Mouse (Mus musculus) right cerebral cortex, postnatal 10 days (tissue): ENCODE results near the gene Aldh2.

Experiments used
- DNase-seq, 2 experiments: peaks; one replicate each; pipeline ENCODE4 v3.0.0; 2021; ENCODE audit warnings: low spot score in 2 of 2

The Aldh2 gene

DNA sequence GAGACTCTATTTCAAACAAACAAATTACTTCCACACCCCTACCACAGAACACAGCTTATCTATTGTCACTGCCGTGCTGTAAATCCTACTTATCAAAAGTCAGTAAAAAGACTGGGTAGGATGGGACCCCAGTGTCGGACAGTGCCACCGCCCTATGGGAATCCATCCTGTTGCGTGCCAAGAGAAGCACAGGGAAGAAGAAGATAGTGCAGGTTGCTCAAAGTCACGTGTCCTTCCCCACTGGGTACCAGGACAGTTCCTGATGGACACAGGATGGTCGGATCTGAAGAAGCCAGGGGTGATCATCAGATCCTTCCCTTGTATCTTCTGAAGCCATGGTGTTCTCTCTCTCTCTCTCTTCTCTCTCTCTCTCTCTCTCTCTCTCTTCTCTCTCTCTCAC lies 2.1 kb upstream of the Aldh2 start:
- no peak for DNase-seq

DNA sequence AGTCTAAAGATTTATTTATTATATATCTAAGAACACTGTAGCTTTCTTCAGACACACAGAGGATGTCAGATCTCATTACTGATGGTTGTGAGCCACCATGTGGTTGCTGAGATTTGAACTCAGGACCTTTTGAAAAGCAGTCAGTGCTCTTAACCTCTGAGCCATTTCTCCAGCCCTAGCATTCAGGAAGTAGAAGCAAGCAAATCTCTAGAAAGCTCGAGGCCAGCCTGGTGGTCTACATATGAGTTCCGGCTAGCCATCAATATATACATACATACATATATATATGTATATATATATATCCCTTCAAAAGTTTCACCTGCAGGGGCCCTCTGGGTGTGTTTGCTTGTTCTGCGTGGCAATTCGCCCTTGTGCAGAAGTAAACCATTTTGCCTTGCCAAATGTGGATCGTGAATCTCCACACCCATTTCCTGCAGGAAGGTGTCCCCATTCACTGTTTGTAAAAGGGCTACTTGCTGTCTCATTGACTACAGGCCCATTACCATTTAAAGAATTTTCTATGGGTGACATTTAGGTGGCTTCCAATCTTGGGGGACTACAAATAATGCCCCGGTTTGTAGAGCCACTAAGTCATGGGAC lies 1.2 kb upstream of the Aldh2 start:
- no peak for DNase-seq

GRCm38 (mm10) chr5:121592816-121593407 lies 712 bp downstream of the Aldh2 start:
- DNase-seq, result peak in 1 of 2 experiments; percentile 35

- no peak for DNase-seq
These were observed 1.4 kb downstream of the Aldh2 start for GRCm38 (mm10) chr5:121592064-121592815.

DNA sequence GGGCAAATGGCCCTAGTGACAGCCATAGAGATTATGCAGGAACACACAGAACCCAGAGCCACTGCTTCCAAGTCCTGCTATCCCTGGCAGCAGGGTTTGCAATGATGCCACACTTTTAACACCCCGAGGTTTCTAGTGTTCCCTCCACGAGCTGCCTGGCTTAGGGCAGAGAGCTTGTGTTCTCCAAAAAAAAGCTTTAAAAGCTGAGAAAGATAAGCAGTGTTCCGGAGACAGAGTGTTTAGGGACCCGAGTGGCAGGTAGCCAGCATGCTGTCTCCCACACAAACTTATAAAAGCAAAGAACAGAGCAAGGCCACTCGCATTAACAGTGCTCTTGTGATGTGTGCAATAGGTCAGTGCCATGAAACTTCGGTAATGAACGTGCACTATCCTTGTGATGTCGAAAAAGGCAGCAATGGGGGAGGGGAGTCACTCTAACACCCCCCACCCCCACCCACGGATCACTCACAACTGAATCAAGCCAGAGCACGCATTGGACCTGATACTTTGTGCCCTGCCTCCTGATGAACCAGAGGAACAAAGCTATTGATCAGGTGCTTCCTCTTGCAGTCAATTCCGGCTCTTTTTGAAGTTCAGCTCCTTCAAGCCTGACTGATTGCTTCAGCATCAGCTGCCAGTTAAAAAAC lies 2.1 kb downstream of the Aldh2 start:
- no peak for DNase-seq

GRCm38 (mm10) chr5:121589928-121590327 lies 3.7 kb downstream of the Aldh2 start:
- no peak for DNase-seq

DNA sequence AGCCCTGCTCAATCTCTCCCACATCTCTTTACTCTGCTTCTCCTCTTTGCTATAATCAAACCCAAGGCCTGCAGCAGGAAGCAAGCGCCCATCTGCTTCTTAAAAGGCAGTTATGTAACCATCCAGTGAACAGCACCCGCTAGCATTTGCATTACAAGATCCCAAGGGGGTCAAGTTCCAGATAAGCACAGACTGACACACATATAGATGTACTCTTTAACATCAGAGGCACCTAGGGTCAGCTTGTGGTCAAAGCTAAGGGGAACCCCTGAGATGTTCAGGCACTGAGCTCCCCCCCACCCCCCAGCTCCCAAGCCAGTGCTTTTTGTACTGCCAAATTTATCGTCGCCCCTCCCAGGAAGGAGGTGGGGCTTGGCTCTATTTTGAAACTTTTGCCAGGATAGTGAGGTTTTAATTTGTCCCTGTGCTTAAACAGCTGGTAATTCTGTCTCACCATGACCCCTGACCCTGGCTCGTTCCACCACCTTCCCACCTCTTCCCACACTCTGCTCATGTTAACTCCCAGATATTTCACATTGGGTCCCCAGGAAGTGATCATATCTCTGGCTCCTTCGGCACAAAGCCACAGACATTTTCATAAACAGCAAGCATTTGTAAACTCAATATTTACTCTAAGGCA lies 7.1 kb downstream of the Aldh2 start:
- DNase-seq, result peak; percentile 45 to 59

DNA sequence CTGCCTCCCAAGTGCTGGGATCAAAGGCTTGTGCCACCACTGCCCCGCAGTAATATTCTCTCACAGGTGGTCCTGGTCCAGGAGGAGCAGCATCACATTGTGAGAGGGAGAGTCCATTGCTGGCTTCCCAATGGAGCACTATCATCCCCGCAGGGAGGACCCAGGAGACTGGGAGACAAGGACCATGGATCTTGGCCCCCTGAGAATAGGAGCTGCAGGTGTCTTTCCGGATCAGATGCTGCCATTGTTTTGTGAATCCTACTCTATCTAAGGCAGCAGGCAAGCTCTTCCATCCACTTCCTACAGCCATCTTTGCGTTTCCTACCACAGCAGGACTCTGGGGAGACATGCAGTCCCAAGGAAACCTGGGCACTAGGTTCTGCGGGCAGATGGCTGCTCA lies 7.9 kb downstream of the Aldh2 start:
- DNase-seq, result peak in 1 of 2 experiments; percentile 48

- DNase-seq, result no peak
These were observed 8.6 kb downstream of the Aldh2 start for GRCm38 (mm10) chr5:121585005-121585404.

DNA sequence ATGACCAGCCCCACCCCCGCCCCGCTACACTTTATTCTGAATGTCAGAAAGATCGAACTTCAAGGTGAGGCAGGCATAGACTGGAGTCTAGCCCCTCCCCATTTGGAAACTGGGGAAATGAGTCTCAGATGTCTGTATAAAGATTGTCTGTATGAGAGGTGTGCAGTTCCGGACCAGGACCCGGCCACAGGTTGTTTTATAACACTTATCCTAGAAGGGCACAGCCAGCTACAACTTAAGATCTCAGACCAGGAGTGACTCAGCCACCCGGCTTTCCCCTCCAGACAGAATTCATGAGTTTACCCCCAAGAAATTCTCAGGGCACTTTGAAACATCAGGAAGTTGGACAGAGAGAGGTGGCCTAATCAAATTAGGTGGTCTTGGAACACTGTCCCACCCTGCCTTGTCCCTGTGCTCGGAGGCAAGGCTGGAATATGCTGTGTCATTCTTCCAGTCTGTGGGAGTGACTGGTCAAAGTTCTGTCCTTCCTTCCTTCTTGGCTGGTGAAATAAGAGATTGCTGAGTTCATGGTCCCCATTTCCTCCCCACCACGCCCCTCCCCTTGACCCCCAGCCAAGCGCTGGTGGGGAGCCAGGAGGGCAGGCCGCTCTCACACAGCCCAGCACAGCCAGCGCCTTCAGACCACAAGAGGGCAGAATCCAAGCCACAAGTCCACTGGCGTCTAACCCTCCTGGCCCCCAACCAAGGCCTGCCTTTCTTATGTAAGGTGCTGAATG lies 9.7 kb downstream of the Aldh2 start:
- peak; percentile 80 to 85 for DNase-seq

DNA sequence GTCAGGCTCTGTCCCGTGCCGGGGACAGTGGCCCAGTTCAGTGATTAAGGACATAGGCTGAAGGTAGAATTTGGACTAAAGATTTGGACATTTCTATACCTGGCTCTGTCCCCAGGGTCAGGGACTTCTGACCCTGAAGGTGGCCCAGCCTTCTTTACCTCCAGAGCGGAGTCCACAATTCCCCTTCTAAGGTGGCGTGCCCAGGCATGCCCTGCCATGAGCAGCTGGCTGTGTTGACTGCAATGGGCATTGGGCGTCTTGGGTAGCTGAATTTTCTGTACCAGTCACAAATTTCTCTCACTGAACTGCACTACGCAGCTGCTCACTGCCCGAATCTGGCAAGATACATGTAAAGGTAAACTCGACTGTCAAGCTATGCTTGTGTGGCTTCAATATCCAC lies 11.7 kb downstream of the Aldh2 start:
- DNase-seq, result no peak

DNA sequence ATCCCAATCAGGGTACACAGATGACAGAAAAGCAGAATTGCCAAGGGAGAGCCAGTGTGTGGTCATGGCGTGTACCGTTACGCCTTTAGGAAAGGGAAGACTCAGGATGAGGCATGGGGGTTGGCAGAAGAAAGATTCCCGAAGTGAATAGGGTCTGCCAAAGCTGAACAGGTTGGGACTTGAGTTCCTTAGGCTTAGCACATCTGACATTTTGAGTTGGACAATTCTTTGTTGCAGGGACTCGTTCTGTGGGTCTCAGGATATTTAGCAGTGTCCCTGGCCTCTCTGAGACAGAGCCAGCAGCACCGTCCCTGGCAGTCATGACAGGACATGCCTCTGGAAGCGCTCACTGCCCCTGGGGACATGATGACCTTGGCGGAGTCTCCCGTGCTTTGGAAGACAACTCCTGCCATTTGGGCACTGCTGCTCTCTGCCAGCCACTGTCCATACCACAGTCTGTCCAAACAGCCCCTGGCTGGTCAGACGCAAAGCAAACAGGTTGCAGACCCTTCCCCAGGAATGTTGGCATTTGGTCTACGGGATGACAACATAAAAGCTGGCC lies 16.6 kb downstream of the Aldh2 start:
- DNase-seq, result no peak

GRCm38 (mm10) chr5:121575867-121576266 lies 17.8 kb downstream of the Aldh2 start:
- DNase-seq, result no peak

- DNase-seq, result no peak
These were observed 19.5 kb downstream of the Aldh2 start for GRCm38 (mm10) chr5:121574145-121574544.

GRCm38 (mm10) chr5:121570787-121571186 lies 22.8 kb downstream of the Aldh2 start:
- DNase-seq, result no peak

GRCm38 (mm10) chr5:121569881-121570420 lies 23.7 kb downstream of the Aldh2 start:
- no peak for DNase-seq

DNA sequence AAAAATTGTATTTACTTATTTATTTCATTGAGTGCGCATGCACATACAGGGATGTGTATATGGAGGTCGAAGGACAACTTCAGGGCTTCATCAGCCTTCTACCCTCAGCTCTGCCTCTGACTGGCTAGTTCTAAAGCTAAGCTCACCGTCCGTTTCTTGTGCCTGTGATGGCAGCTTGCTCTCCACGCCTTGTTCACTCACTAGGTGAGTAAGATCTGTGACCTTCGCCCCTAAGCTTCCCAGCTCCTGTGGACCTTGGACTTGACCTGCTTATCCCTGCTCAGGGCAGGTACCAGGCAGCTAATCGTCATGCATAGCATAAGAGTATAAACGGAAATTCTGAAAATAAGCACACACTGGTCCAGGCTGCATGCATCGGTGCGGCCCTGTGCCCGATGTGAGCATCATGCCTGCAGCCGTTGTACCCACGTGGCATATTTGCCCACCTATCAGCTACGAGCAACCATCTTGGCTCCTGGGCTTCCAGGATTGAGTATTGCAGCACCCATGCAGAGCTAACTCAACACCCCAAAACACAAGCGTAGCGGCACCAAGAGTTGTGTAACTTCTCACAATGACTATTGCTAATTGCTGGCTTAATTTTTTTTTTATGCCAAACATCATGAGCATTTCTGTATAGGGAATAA lies 27.5 kb downstream of the Aldh2 start:
- DNase-seq, result no peak

DNA sequence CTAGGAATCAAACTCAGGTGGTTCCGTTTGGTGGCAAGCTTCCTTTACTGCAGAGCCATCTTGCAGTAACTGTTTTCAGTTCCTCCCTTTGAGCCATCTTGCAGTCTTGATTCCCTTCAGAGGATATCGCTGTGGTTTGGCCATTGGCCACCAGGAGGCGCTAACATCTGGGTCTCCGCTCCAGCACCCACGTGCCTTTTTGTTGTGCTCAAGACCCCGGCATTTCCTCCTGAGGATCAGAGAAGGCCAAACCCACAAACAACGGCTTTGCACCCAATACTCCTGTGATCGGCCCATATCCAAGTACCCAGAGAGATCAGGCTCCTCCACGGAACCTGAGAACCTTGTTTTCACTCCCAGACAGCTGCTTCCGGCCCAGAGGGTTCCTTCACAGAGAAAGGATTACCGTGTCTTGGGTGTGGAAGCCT lies 29.1 kb downstream of the Aldh2 start:
- DNase-seq, result peak; percentile 85 to 87

- no peak for DNase-seq
These were observed 31.2 kb downstream of the Aldh2 start for GRCm38 (mm10) chr5:121562436-121562835.

DNA sequence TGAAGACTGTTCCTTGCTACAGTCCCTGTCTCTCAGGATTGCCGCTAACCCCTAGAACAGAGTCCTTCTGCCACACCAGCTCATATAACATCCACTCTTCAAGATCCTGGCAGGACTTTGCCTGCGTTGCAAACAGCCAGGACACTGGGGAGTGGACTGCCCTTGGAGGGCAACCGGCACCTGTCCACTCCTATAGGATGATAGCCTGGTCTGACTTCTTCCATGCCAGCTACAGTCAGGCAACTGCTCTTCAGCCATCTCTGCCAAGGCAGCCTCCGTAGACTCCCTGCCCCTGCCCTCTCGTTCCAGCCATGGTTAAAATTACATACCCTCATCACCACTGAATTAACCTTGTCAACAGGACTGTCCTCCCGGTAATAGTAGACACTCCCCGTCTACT lies 44.4 kb downstream of the Aldh2 start:
- DNase-seq, result no peak
